Mouse (Mus musculus): ENCODE data around the gene Spaar.

Gene Spaar

GRCm38 (mm10) chr4:43798936-43799335 is 69.1 kb downstream of the Spaar start:
- in situ Hi-C loops (cut with MboI, MseI) = no loop called here

Data from T-helper 2 cell (primary cell).